Mouse (Mus musculus): ENCODE results near the gene Ccdc130. TPM values are rescaled to one million over a fixed set of nuclear protein-coding genes. Genes with fewer than 3 reads are reported as not detected.

Gene Ccdc130
- polyA plus RNA-seq, 1 experiment from 2014 or later, result 20.6 TPM

GRCm38 (mm10) chr8:84249257-84250170, 20.7 kb downstream of the Ccdc130 start, which contains the start of gene D8Ertd738e:
Gene D8Ertd738e (minus strand): TSS chr8:84249719.
- peak; percentile 89 for ATAC-seq (replicated peaks; ENCODE audit: low FRiP score, low TSS enrichment, low read depth)
- peak within 1 kb of the TSS; percentile 82 for H3K4me2 ChIP-seq (ENCODE audit: low read length)
- peak; percentile 86 for DNase-seq (ENCODE audit: low spot score)
- H3K4me1 ChIP-seq (replicated peaks; ENCODE audit: control insufficient read depth, insufficient read depth, low read length), result 0 out of 2 replicates have a peak, but pooled peaks cover 3% of the 10 kb centered on the region
- peak within 1 kb of the TSS; percentile 89 for H3K9ac ChIP-seq (ENCODE audit: low read length)
- peak within 1 kb of the TSS; percentile 87 for H3K4me3 ChIP-seq (ENCODE audit: low read depth, low read length)
- H3K27ac ChIP-seq (ENCODE audit: low read depth), result peak within 1 kb of the TSS; percentile 71
- H3K36me3 ChIP-seq (ENCODE audit: control insufficient read depth, insufficient read depth, low read length), result peaks cover 75% of the 10 kb centered on the region
- 3% methylated on average over 52 of the region's 52 CpGs for WGBS
- H3K9me3 ChIP-seq (ENCODE audit: control insufficient read depth, low read length), result no peaks in the 10 kb centered on the region
- H3K27me3 ChIP-seq (replicated peaks; ENCODE audit: control insufficient read depth, insufficient read depth, low read length), result no peaks in the 10 kb centered on the region

- Histone ChIP-seq H3K27ac (ENCODE audit: low read depth) (no peak overlapping the region), H3K4me1 (replicated peaks; ENCODE audit: control insufficient read depth, insufficient read depth, low read length) (peaks cover 3% of the 10 kb centered on the region; the same call in 1 of the 2 replicates), H3K4me2 (ENCODE audit: low read length) (no peak overlapping the region), H3K9me3 (ENCODE audit: control insufficient read depth, low read length) (no peaks in the 10 kb centered on the region), H3K9ac (ENCODE audit: low read length) (no peak overlapping the region), H3K27me3 (replicated peaks; ENCODE audit: control insufficient read depth, insufficient read depth, low read length) (no peaks in the 10 kb centered on the region), H3K36me3 (ENCODE audit: control insufficient read depth, insufficient read depth, low read length) (peaks cover 24% of the 10 kb centered on the region), H3K4me3 (ENCODE audit: low read depth, low read length) (no peak overlapping the region)
- DNase-seq (ENCODE audit: low spot score) (no peak), ATAC-seq (replicated peaks; ENCODE audit: low FRiP score, low TSS enrichment, low read depth) (no peak)
- WGBS, result 69% methylated on average over 2 of the region's 2 CpGs
Observed at GRCm38 (mm10) chr8:84241821-84242220, 28.4 kb downstream of the Ccdc130 start.

GRCm38 (mm10) chr8:84241167-84241566, 29.0 kb downstream of the Ccdc130 start:
- no peak for DNase-seq (ENCODE audit: low spot score)
- peaks cover 3% of the 10 kb centered on the region; the same call in 1 of the 2 replicates for H3K4me1 ChIP-seq (replicated peaks; ENCODE audit: control insufficient read depth, insufficient read depth, low read length)
- H3K4me2 ChIP-seq (ENCODE audit: low read length), result no peak overlapping the region
- H3K36me3 ChIP-seq (ENCODE audit: control insufficient read depth, insufficient read depth, low read length), result peaks cover 18% of the 10 kb centered on the region
- no peaks in the 10 kb centered on the region for H3K9me3 ChIP-seq (ENCODE audit: control insufficient read depth, low read length)
- H3K9ac ChIP-seq (ENCODE audit: low read length), result no peak overlapping the region
- no peak overlapping the region for H3K4me3 ChIP-seq (ENCODE audit: low read depth, low read length)
- H3K27ac ChIP-seq (ENCODE audit: low read depth), result no peak overlapping the region
- no peak for ATAC-seq (replicated peaks; ENCODE audit: low FRiP score, low TSS enrichment, low read depth)
- H3K27me3 ChIP-seq (replicated peaks; ENCODE audit: control insufficient read depth, insufficient read depth, low read length), result no peaks in the 10 kb centered on the region
- WGBS, result 50% methylated on average over 6 of the region's 6 CpGs

- Histone ChIP-seq H3K4me1 (replicated peaks; ENCODE audit: control insufficient read depth, insufficient read depth, low read length) (peaks cover 10% of the 10 kb centered on the region), H3K36me3 (ENCODE audit: control insufficient read depth, insufficient read depth, low read length) (peaks cover 11% of the 10 kb centered on the region; the same call in 1 of the 2 replicates), H3K4me3 (ENCODE audit: low read depth, low read length) (peak overlapping the region; percentile 93), H3K9me3 (ENCODE audit: control insufficient read depth, low read length) (no peaks in the 10 kb centered on the region), H3K4me2 (ENCODE audit: low read length) (peak overlapping the region; percentile 57), H3K27me3 (replicated peaks; ENCODE audit: control insufficient read depth, insufficient read depth, low read length) (no peaks in the 10 kb centered on the region), H3K27ac (ENCODE audit: low read depth) (peak overlapping the region; percentile 79), H3K9ac (ENCODE audit: low read length) (peak overlapping the region; percentile 57)
- ATAC-seq (replicated peaks; ENCODE audit: low FRiP score, low TSS enrichment, low read depth), result peak; percentile 9; the same call in 1 of the 2 replicates
- no peak for DNase-seq (ENCODE audit: low spot score)
- WGBS, result 18% methylated on average over 19 of the region's 19 CpGs
Observed at GRCm38 (mm10) chr8:84237542-84238229, 32.5 kb downstream of the Ccdc130 start.

GRCm38 (mm10) chr8:84236998-84237473, 33.1 kb downstream of the Ccdc130 start, which contains the start of gene Zswim4:
Gene Zswim4 (minus strand): TSS chr8:84237055.
- Histone ChIP-seq H3K4me2 (ENCODE audit: low read length) (peak within 1 kb of the TSS; percentile 57), H3K4me1 (replicated peaks; ENCODE audit: control insufficient read depth, insufficient read depth, low read length) (peaks cover 10% of the 10 kb centered on the region), H3K4me3 (ENCODE audit: low read depth, low read length) (peak within 1 kb of the TSS; percentile 93), H3K36me3 (ENCODE audit: control insufficient read depth, insufficient read depth, low read length) (peaks cover 11% of the 10 kb centered on the region; the same call in 1 of the 2 replicates), H3K27me3 (replicated peaks; ENCODE audit: control insufficient read depth, insufficient read depth, low read length) (no peaks in the 10 kb centered on the region), H3K9ac (ENCODE audit: low read length) (peak within 1 kb of the TSS; percentile 95), H3K9me3 (ENCODE audit: control insufficient read depth, low read length) (no peaks in the 10 kb centered on the region), H3K27ac (ENCODE audit: low read depth) (peak within 1 kb of the TSS; percentile 79)
- ATAC-seq (replicated peaks; ENCODE audit: low FRiP score, low TSS enrichment, low read depth) (peak; percentile 99), DNase-seq (ENCODE audit: low spot score) (peak; percentile 100)
- WGBS, result under 1% methylated on average over 35 of the region's 35 CpGs

- under 1% methylated on average over 28 of the region's 30 CpGs for WGBS
Observed at GRCm38 (mm10) chr8:84236410-84236997, 33.7 kb downstream of the Ccdc130 start.

GRCm38 (mm10) chr8:84235746-84236409, 34.3 kb downstream of the Ccdc130 start:
- ATAC-seq (replicated peaks; ENCODE audit: low FRiP score, low TSS enrichment, low read depth), result no peak
- 25% methylated on average over 10 of the region's 10 CpGs for WGBS

More at GRCm38 (mm10) chr8:84236410-84236997, 33.7 kb downstream of the Ccdc130 start:
- Histone ChIP-seq H3K4me1 (replicated peaks; ENCODE audit: control insufficient read depth, insufficient read depth, low read length) (peaks cover 10% of the 10 kb centered on the region), H3K27me3 (replicated peaks; ENCODE audit: control insufficient read depth, insufficient read depth, low read length) (no peaks in the 10 kb centered on the region), H3K9me3 (ENCODE audit: control insufficient read depth, low read length) (no peaks in the 10 kb centered on the region), H3K4me2 (ENCODE audit: low read length) (peak overlapping the region; percentile 57), H3K4me3 (ENCODE audit: low read depth, low read length) (peak overlapping the region; percentile 93), H3K36me3 (ENCODE audit: control insufficient read depth, insufficient read depth, low read length) (peaks cover 12% of the 10 kb centered on the region), H3K9ac (ENCODE audit: low read length) (peak overlapping the region; percentile 95), H3K27ac (ENCODE audit: low read depth) (peak overlapping the region; percentile 47)
- DNase-seq (ENCODE audit: low spot score), result peak; percentile 58
- peak; percentile 51 for ATAC-seq (replicated peaks; ENCODE audit: low FRiP score, low TSS enrichment, low read depth)

More at GRCm38 (mm10) chr8:84235746-84236409, 34.3 kb downstream of the Ccdc130 start:
- peak overlapping the region; percentile 95 for H3K9ac ChIP-seq (ENCODE audit: low read length)
- no peak for DNase-seq (ENCODE audit: low spot score)
- H3K9me3 ChIP-seq (ENCODE audit: control insufficient read depth, low read length), result no peaks in the 10 kb centered on the region
- H3K4me1 ChIP-seq (replicated peaks; ENCODE audit: control insufficient read depth, insufficient read depth, low read length), result peaks cover 10% of the 10 kb centered on the region
- no peaks in the 10 kb centered on the region for H3K27me3 ChIP-seq (replicated peaks; ENCODE audit: control insufficient read depth, insufficient read depth, low read length)
- H3K36me3 ChIP-seq (ENCODE audit: control insufficient read depth, insufficient read depth, low read length), result peaks cover 18% of the 10 kb centered on the region
- H3K27ac ChIP-seq (ENCODE audit: low read depth), result no peak overlapping the region
- H3K4me3 ChIP-seq (ENCODE audit: low read depth, low read length), result peak overlapping the region; percentile 93
- H3K4me2 ChIP-seq (ENCODE audit: low read length), result peak overlapping the region; percentile 57

All from intestine, embryonic 14.5 days (tissue).